In genomic region chr10:80056976-80057682, GRCm38 (mm10) we compare ENCODE assay signal across 15 mouse cellular contexts. TPM values are rescaled to one million over a fixed set of nuclear protein-coding genes. Genes with fewer than 3 reads are reported as not detected.
A peak's percentile ranks its signal among the peaks of the same experiment; 100 is the strongest.
DNase-seq lines count a peak whose midpoint lies in the region; ATAC-seq and TF ChIP-seq lines count a peak whose summit lies in the region.
"Had no signal": no experiment of that assay in that cellular context is flagged by ENCODE, and none has a peak within 500 bp of the region (broad histone marks: within the 10 kb centered on the region; RNA-seq: fewer than 3 reads in every experiment).

No protein-coding gene starts in this region.

- peaks cover 16% of the 10 kb centered on the region for H3K4me1 ChIP-seq in liver, adult 2 months (ENCODE audit: control insufficient read depth, insufficient read depth, low read length)
- H3K4me1 ChIP-seq in liver, embryonic 11.5 days (replicated peaks; ENCODE audit: control insufficient read depth, insufficient read depth, low read length): peaks cover 19% of the 10 kb centered on the region
- H3K4me1 ChIP-seq in ES-Bruce4 (ENCODE audit: control insufficient read depth, insufficient read depth, low read length): peaks cover 3% of the 10 kb centered on the region
- peaks cover 24% of the 10 kb centered on the region for H3K4me1 ChIP-seq in liver, postnatal 0 days (ENCODE audit: insufficient read depth)

- no peak overlapping the region for H3K9ac ChIP-seq in liver, adult 2 months (ENCODE audit: low read depth, low read length)
- no peak overlapping the region for H3K9ac ChIP-seq in liver, embryonic 11.5 days (ENCODE audit: low read depth, low read length)
- peak overlapping the region; percentile 52 for H3K9ac ChIP-seq in ES-Bruce4 (ENCODE audit: low read depth, poor library complexity, severe bottlenecking)
- no peak overlapping the region for H3K9ac ChIP-seq in liver, postnatal 0 days (replicated peaks)
- H3K9ac ChIP-seq: heart, embryonic 12.5 days; limb, embryonic 15.5 days; neural tube, embryonic 12.5 days had no signal

- peaks cover 7% of the 10 kb centered on the region; the same call in 1 of the 2 replicates for H3K79me2 ChIP-seq in liver, adult 2 months (ENCODE audit: control insufficient read depth, insufficient read depth, low read length)

- 0 out of 2 replicates have a peak, but pooled peaks have one; percentile 17 for TF ChIP-seq POLR2A in liver, adult 2 months (IDR thresholded peaks at IDR 0.05; ENCODE audit: extremely low read depth, insufficient read depth, low read length)
- TF ChIP-seq POLR2A in ES-Bruce4 (IDR thresholded peaks at IDR 0.05; ENCODE audit: insufficient read depth, low read length): no peak

- H3K9me3 ChIP-seq in liver, embryonic 11.5 days (ENCODE audit: control insufficient read depth, low read length): no peaks in the 10 kb centered on the region
- no peaks in the 10 kb centered on the region for H3K9me3 ChIP-seq in ES-Bruce4 (replicated peaks; ENCODE audit: control insufficient read depth, insufficient read depth, low read length, poor library complexity, severe bottlenecking)
- no peaks in the 10 kb centered on the region for H3K9me3 ChIP-seq in liver, postnatal 0 days (ENCODE audit: low read length)
- H3K9me3 ChIP-seq: heart, embryonic 12.5 days; limb, embryonic 15.5 days; neural tube, embryonic 12.5 days had no signal

- peaks cover 23% of the 10 kb centered on the region for H3K36me3 ChIP-seq in liver, adult 2 months (ENCODE audit: control insufficient read depth, insufficient read depth, low read length)
- peaks cover 42% of the 10 kb centered on the region for H3K36me3 ChIP-seq in liver, embryonic 11.5 days (ENCODE audit: control insufficient read depth, insufficient read depth, low read length)
- H3K36me3 ChIP-seq in ES-Bruce4 (ENCODE audit: control insufficient read depth, insufficient read depth, low read length, poor library complexity, severe bottlenecking): peaks cover 20% of the 10 kb centered on the region
- H3K36me3 ChIP-seq in liver, postnatal 0 days (replicated peaks; ENCODE audit: insufficient read depth, low read length): peaks cover 63% of the 10 kb centered on the region

- H3K27me3 ChIP-seq in liver, adult 2 months (ENCODE audit: control insufficient read depth, insufficient read depth, low read length): no peaks in the 10 kb centered on the region
- H3K27me3 ChIP-seq in liver, embryonic 11.5 days (replicated peaks; ENCODE audit: control insufficient read depth, insufficient read depth, low read length): no peaks in the 10 kb centered on the region
- no peaks in the 10 kb centered on the region for H3K27me3 ChIP-seq in ES-Bruce4 (ENCODE audit: control insufficient read depth, insufficient read depth, low read length, poor library complexity, severe bottlenecking)
- H3K27me3 ChIP-seq in liver, postnatal 0 days (ENCODE audit: insufficient read depth, low read length): no peaks in the 10 kb centered on the region
- H3K27me3 ChIP-seq: heart, embryonic 12.5 days; limb, embryonic 15.5 days; neural tube, embryonic 12.5 days had no signal

- WGBS in liver, adult 2 months: 91% methylated on average over 27 of the region's 27 CpGs
- 92% methylated on average over 27 of the region's 27 CpGs for WGBS in liver, embryonic 11.5 days
- WGBS in liver, postnatal 0 days (ENCODE audit: insufficient replicate concordance): 91% methylated on average over 27 of the region's 27 CpGs

- ATAC-seq in liver, embryonic 11.5 days (replicated peaks; ENCODE audit: low FRiP score): no peak
- ATAC-seq in liver, postnatal 0 days: no peak
- ATAC-seq: forebrain, embryonic 16.5 days had no signal

- no peak overlapping the region for H3K4me3 ChIP-seq in liver, adult 2 months (ENCODE audit: insufficient read depth, low read depth, low read length)
- H3K4me3 ChIP-seq in liver, embryonic 11.5 days (ENCODE audit: low read depth, low read length): no peak overlapping the region
- peak overlapping the region; percentile 37 for H3K4me3 ChIP-seq in ES-Bruce4 (ENCODE audit: low read depth, low read length)
- no peak overlapping the region for H3K4me3 ChIP-seq in liver, postnatal 0 days (ENCODE audit: low read depth, low read length)
- H3K4me3 ChIP-seq: heart, embryonic 12.5 days; limb, embryonic 15.5 days; neural tube, embryonic 12.5 days had no signal

- TF ChIP-seq EP300 in ES-Bruce4 (IDR thresholded peaks at IDR 0.05; ENCODE audit: insufficient read depth, low read depth, low read length): no peak
- no peak for TF ChIP-seq EP300 in liver, postnatal 0 days (IDR thresholded peaks at IDR 0.05; ENCODE audit: low read depth)

- H3K4me2 ChIP-seq in liver, embryonic 11.5 days: no peak overlapping the region
- H3K4me2 ChIP-seq in liver, postnatal 0 days (ENCODE audit: low read depth, low read length): no peak overlapping the region
- H3K4me2 ChIP-seq: heart, embryonic 12.5 days; limb, embryonic 15.5 days; neural tube, embryonic 12.5 days had no signal

- no peak for TF ChIP-seq CTCF in liver, adult 2 months (IDR thresholded peaks at IDR 0.05; ENCODE audit: low read depth, low read length)
- TF ChIP-seq CTCF in ES-Bruce4 (IDR thresholded peaks at IDR 0.05; ENCODE audit: low read depth, low read length): no peak
- no peak for TF ChIP-seq CTCF in liver, postnatal 0 days (IDR thresholded peaks at IDR 0.05; ENCODE audit: low read depth)

- intact Hi-C loops in heart, postnatal 14 days (cut with DNase I): no loop called here

- no peak overlapping the region for H3K27ac ChIP-seq in liver, adult 2 months (replicated peaks; ENCODE audit: insufficient read depth, low read depth, low read length)
- no peak overlapping the region; the same call in 1 of the 2 replicates for H3K27ac ChIP-seq in liver, embryonic 11.5 days (ENCODE audit: low read depth, low read length)
- no peak overlapping the region for H3K27ac ChIP-seq in ES-Bruce4 (ENCODE audit: insufficient read depth, low read length)
- 0 out of 2 replicates have a peak overlapping the region, but pooled peaks have one; percentile 11 for H3K27ac ChIP-seq in liver, postnatal 0 days (ENCODE audit: low read depth)
- H3K27ac ChIP-seq: limb, embryonic 15.5 days; neural tube, embryonic 12.5 days had no signal

- peak; percentile 94 for DNase-seq in heart, adult 11 months
- DNase-seq in heart, postnatal 14 days: no peak
- no peak for DNase-seq in liver, adult 2 months (ENCODE audit: extremely low read depth, low read depth, low spot score)
- DNase-seq in liver, embryonic 11.5 days (ENCODE audit: low spot score): no peak
- DNase-seq in liver, postnatal 0 days: no peak
- DNase-seq in spleen, postnatal 4 days (ENCODE audit: low spot score in 2 of 2): no peak
- DNase-seq: adrenal gland, postnatal 36 days; B cell, adult 2 months; cerebellum, adult 9-10 months; thymus, postnatal 25 days had no signal

RNA-seq across cellular contexts. Expression of gene Gpx4, which starts 10.2 kb away (rescaled TPM):
- 100 to 1,000 TPM; 636 to 681 TPM for total RNA-seq in heart, postnatal 14 days (2021)
- total RNA-seq in liver, adult 2 months (2014; rRNA removed): 712 and 752 TPM in 2 replicates
- polyA plus RNA-seq in liver, adult 2 months (2012; rRNA removed): 535 and 559 TPM in 2 replicates
- polyA plus RNA-seq in liver, embryonic 11.5 days (2014; fragmentation: Nextera tagmentation; extraction: Ambion mirVana): 761 and 762 TPM in 2 replicates
- polyA plus RNA-seq in ES-Bruce4 (2011; ENCODE audit: insufficient read depth, insufficient read length, low read depth, missing spikeins): 479 and 507 TPM in 2 replicates
- polyA plus RNA-seq in liver, postnatal 0 days (2015; fragmentation: Nextera tagmentation; extraction: Ambion mirVana): 537 and 560 TPM in 2 replicates

RNA-seq across cellular contexts. Expression of gene Polr2e, which starts 17.5 kb away (rescaled TPM):
- total RNA-seq in heart, postnatal 14 days (2021): 10 to 100 TPM; 68.6 to 73.5 TPM
- total RNA-seq in liver, adult 2 months (2014; rRNA removed): 26.4 and 39.1 TPM in 2 replicates
- polyA plus RNA-seq in liver, adult 2 months (2012; rRNA removed): 71.1 and 74.6 TPM in 2 replicates
- 239 and 256 TPM in 2 replicates for polyA plus RNA-seq in liver, embryonic 11.5 days (2014; fragmentation: Nextera tagmentation; extraction: Ambion mirVana)
- polyA plus RNA-seq in ES-Bruce4 (2011; ENCODE audit: insufficient read depth, insufficient read length, low read depth, missing spikeins): 176 and 180 TPM in 2 replicates
- 57.0 and 58.3 TPM in 2 replicates for polyA plus RNA-seq in liver, postnatal 0 days (2015; fragmentation: Nextera tagmentation; extraction: Ambion mirVana)

RNA-seq across cellular contexts. Expression of gene Arhgap45, which starts 40.7 kb away (rescaled TPM):
- 10 to 100 TPM in 1 of 2 experiments, 1 to 10 TPM in 1; 4.9 to 11.3 TPM for total RNA-seq in heart, postnatal 14 days (2021)
- total RNA-seq in liver, adult 2 months (2014; rRNA removed): 4.5 and 4.6 TPM in 2 replicates
- 7.7 and 10.9 TPM in 2 replicates for polyA plus RNA-seq in liver, adult 2 months (2012; rRNA removed)
- 29.0 and 29.4 TPM in 2 replicates for polyA plus RNA-seq in liver, embryonic 11.5 days (2014; fragmentation: Nextera tagmentation; extraction: Ambion mirVana)
- 6.5 and 6.9 TPM in 2 replicates for polyA plus RNA-seq in ES-Bruce4 (2011; ENCODE audit: insufficient read depth, insufficient read length, low read depth, missing spikeins)
- polyA plus RNA-seq in liver, postnatal 0 days (2015; fragmentation: Nextera tagmentation; extraction: Ambion mirVana): 12.1 and 14.2 TPM in 2 replicates

RNA-seq across cellular contexts. Expression of gene Sbno2, which starts 48.2 kb away (rescaled TPM):
- total RNA-seq in heart, postnatal 14 days (2021): 10 to 100 TPM; 13.5 to 14.0 TPM
- 8.9 and 11.8 TPM in 2 replicates for total RNA-seq in liver, adult 2 months (2014; rRNA removed)
- polyA plus RNA-seq in liver, adult 2 months (2012; rRNA removed): 19.2 and 25.9 TPM in 2 replicates
- 17.7 and 19.2 TPM in 2 replicates for polyA plus RNA-seq in liver, embryonic 11.5 days (2014; fragmentation: Nextera tagmentation; extraction: Ambion mirVana)
- polyA plus RNA-seq in ES-Bruce4 (2011; ENCODE audit: insufficient read depth, insufficient read length, low read depth, missing spikeins): 36.1 and 37.3 TPM in 2 replicates
- polyA plus RNA-seq in liver, postnatal 0 days (2015; fragmentation: Nextera tagmentation; extraction: Ambion mirVana): 7.4 and 8.7 TPM in 2 replicates

RNA-seq across cellular contexts. Expression of gene Stk11, which starts 58.5 kb away (rescaled TPM):
- total RNA-seq in heart, postnatal 14 days (2021): 100 to 1,000 TPM; 105 to 118 TPM
- total RNA-seq in liver, adult 2 months (2014; rRNA removed): 71.5 and 75.0 TPM in 2 replicates
- 96.8 and 110 TPM in 2 replicates for polyA plus RNA-seq in liver, adult 2 months (2012; rRNA removed)
- polyA plus RNA-seq in liver, embryonic 11.5 days (2014; fragmentation: Nextera tagmentation; extraction: Ambion mirVana): 25.1 and 33.5 TPM in 2 replicates
- 70.3 and 91.6 TPM in 2 replicates for polyA plus RNA-seq in ES-Bruce4 (2011; ENCODE audit: insufficient read depth, insufficient read length, low read depth, missing spikeins)
- polyA plus RNA-seq in liver, postnatal 0 days (2015; fragmentation: Nextera tagmentation; extraction: Ambion mirVana): 9.1 and 11.2 TPM in 2 replicates
